Mouse (Mus musculus): ENCODE data around the gene Laptm5.

Gene Laptm5

GRCm38 (mm10) chr4:130899383-130899781, 13.5 kb upstream of the Laptm5 start:
- no peak for DNase-seq (ENCODE audit: low spot score in 2 of 2)

- no peak for DNase-seq (ENCODE audit: low spot score in 2 of 2)
Measured at GRCm38 (mm10) chr4:130899782-130900427, 13.0 kb upstream of the Laptm5 start.

- DNase-seq (ENCODE audit: low spot score in 2 of 2) = no peak
Measured at GRCm38 (mm10) chr4:130900746-130901145, 12.2 kb upstream of the Laptm5 start.

- DNase-seq (ENCODE audit: low spot score in 2 of 2) = no peak
Measured at GRCm38 (mm10) chr4:130902289-130902781, 10.6 kb upstream of the Laptm5 start.

GRCm38 (mm10) chr4:130905025-130905424, 7.9 kb upstream of the Laptm5 start:
- no peak for DNase-seq (ENCODE audit: low spot score in 2 of 2)

- DNase-seq (ENCODE audit: low spot score in 2 of 2) = no peak
Measured at GRCm38 (mm10) chr4:130905882-130906281, 7.0 kb upstream of the Laptm5 start.

GRCm38 (mm10) chr4:130906296-130906695, 6.6 kb upstream of the Laptm5 start:
- no peak for DNase-seq (ENCODE audit: low spot score in 2 of 2)

- DNase-seq (ENCODE audit: low spot score in 2 of 2) = no peak
Measured at GRCm38 (mm10) chr4:130907200-130908069, 5.5 kb upstream of the Laptm5 start.

- DNase-seq (ENCODE audit: low spot score in 2 of 2) = no peak
Measured at GRCm38 (mm10) chr4:130908133-130908532, 4.8 kb upstream of the Laptm5 start.

GRCm38 (mm10) chr4:130909167-130909874, 3.6 kb upstream of the Laptm5 start:
- DNase-seq (ENCODE audit: low spot score in 2 of 2) = no peak

GRCm38 (mm10) chr4:130910666-130911065, 2.3 kb upstream of the Laptm5 start:
- no peak for DNase-seq (ENCODE audit: low spot score in 2 of 2)

GRCm38 (mm10) chr4:130912626-130913025, 299 bp upstream of the Laptm5 start:
- DNase-seq (ENCODE audit: low spot score in 2 of 2) = no peak

GRCm38 (mm10) chr4:130913511-130913910, 586 bp downstream of the Laptm5 start:
- DNase-seq (ENCODE audit: low spot score in 2 of 2) = no peak

- no peak for DNase-seq (ENCODE audit: low spot score in 2 of 2)
Measured at GRCm38 (mm10) chr4:130914011-130914410, 1.1 kb downstream of the Laptm5 start.

- DNase-seq (ENCODE audit: low spot score in 2 of 2) = no peak
Measured at GRCm38 (mm10) chr4:130914527-130914926, 1.6 kb downstream of the Laptm5 start.

GRCm38 (mm10) chr4:130915006-130915667, 2.2 kb downstream of the Laptm5 start:
- no peak for DNase-seq (ENCODE audit: low spot score in 2 of 2)

- no peak for DNase-seq (ENCODE audit: low spot score in 2 of 2)
Measured at GRCm38 (mm10) chr4:130915668-130916035, 2.7 kb downstream of the Laptm5 start.

- DNase-seq (ENCODE audit: low spot score in 2 of 2) = no peak
Measured at GRCm38 (mm10) chr4:130916639-130917038, 3.7 kb downstream of the Laptm5 start.

GRCm38 (mm10) chr4:130917564-130917963, 4.6 kb downstream of the Laptm5 start:
- no peak for DNase-seq (ENCODE audit: low spot score in 2 of 2)

GRCm38 (mm10) chr4:130918805-130919749, 6.2 kb downstream of the Laptm5 start:
- no peak for DNase-seq (ENCODE audit: low spot score in 2 of 2)

All from frontal cortex, postnatal 10 days (tissue).